Mouse (Mus musculus) cerebellum, adult 11-12 months (tissue): Measurements from ENCODE around the gene Creld2.
A peak's percentile ranks its signal among the peaks of the same experiment; 100 is the strongest.
"Not testable (repeated sequence)": the region's sequence is repeated elsewhere in the genome, so short reads cannot be mapped to it uniquely, and the experiment has no call there.

Source experiments
- DNase-seq: peaks from one replicate; pipeline ENCODE4 v3.0.0; 2022

Gene Creld2

DNA sequence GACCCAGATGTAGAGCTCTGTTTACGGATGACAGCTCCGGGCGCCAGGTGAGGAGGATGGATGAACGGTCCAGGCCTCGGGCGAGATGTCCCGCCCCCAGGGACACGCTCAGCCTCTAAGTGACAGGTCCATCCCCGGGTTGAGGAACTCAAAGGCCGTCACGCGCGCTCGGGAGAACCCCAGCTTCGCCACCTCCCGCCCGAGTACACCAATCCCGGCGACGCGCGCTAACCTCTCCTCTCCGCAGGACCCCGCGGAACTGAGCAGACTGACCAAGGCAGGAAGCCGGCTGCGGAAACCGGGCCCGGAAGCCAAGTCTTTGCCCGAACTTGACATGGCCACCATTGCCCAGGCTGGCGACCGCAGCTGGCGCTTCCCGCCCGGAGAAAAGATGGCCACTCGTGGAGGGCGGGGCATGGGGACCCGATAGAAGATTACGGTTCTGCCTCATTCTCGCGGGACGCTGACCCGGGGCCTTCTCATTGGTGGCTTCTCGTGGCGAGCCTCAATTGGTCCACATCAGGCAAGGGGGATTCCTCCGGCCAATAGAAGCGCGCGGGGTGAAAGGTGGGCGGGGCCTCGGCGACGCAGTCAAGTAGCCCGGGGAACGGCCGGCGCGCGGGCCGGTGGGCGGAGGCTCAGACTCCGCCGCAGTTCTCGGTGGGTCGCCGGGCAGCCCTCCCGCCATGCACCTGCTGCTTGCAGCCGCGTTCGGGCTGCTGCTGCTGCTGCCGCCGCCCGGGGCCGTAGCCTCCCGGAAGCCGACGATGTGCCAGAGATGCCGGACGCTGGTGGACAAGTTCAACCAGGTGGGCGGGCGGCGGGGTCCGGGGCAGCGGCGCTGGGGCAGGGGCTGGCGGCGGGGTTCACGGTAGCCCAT is at the start of gene Creld2, which contains the start of gene Alg12:
Gene Creld2 (plus strand): TSS at position 621 of the 880 bp plus-strand sequence.
Gene Alg12 (minus strand): TSS at position 293 of the 880 bp plus-strand sequence.
- DNase-seq, result peak; percentile 100

DNA sequence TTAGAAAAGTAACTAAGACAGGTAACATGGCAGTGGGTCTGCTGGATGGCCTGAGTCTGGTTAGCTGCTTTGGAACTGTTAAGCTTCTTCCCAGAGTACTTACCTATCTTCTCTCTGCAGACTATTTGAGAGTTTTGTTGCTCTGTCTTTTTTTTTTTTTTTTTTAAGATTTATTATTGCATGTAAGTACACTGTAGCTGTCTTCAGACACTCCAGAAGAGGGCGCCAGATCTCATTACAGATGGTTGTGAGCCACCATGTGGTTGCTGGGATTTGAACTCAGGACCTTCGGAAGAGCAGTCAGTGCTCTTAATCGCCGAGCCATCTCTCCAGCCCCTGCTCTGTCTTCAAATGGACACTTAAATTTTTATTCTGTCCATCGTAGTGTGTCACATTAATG is 44.8 kb upstream of the Creld2 start:
- not testable (repeated sequence) for DNase-seq

DNA sequence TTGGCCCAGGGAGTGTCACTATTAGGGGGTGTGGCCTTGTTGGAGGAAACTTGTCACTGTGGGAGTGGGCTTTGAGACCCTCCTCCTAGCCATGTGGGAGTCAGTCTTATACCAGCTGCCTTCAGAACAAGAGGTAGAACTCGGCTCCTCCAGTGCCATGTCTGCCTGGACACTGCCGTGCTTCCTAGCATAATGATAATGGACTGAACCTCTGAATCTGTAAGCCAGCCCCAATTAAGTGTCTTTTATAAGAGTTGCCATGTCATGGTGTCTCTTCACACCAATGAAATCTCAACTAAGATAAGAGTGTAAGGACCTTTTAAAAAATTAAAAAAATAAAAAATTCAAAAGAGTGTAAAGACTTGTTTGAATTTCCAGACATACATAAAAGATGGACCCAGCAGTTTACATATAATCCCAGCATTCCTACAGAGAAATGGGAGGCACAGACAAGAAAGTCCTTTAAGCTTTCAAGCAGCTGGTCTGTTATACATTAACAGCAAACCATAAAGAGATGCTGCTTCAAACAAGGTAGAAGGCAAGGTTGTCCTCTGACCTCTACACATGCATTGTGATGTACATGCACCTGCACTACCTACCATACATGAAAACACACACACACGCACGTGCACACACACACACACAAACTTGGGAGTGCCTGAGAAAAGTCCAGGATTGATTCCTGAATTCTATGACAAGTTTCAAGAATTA is 27.2 kb upstream of the Creld2 start:
- no peak for DNase-seq

DNA sequence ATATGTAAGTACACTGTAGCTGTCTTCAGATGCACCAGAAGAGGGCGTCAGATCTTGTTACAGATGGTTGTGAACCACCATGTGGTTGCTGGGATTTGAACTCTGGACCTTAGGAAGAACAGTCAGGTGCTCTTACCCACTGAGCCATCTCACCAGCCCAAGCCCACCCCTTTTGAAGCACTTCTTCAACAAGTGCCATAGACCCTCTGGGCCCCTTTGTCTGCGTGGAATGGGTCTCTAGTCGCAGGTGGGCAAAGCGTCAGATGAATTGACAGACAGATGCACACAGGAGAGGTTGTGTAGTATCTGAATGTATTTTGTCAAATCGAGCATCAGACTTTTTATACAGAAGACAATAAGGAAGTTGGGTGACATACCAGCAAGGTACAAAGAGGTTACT is 24.7 kb upstream of the Creld2 start:
- not testable (repeated sequence) for DNase-seq

DNA sequence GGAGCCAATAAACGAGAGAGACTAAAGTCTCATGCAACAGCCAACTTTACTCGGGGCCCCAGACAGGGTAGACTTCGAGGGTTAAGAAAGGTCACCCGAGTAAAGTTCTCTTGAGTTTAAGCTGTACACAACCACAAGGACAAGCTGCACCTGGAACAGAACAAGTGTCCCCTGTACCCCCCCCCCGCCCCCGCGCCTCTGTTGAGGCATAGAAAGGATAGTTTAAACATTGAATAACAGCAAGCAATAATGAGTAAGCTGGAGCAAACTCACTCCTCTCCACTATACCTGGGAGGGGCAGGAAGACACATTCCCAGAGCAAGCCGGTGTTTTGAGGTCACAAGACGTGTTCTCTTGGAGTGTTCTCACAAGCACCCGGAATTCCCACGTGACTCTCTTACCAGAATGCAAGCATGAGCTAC is 19.5 kb upstream of the Creld2 start:
- DNase-seq, result no peak

DNA sequence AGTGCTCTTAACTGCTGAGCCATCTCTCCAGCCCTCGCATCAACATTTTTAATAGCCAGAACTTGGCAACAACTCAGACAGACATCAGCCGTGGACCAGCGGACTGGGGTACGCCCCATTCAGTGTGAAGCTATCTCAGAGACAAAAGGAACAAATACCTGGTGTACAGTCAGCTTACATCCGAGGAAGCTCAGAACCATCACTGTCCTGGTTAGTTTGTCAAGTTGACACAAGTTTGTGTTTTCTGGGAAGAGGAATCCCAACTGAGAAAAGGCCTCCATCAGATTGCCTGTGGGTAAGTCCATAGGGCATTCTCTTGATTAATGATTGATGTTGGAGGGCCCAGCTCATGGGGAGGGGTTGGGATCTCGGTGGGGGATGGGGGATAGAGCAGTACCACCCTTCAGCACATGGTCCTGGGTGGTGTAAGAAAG is 18.5 kb upstream of the Creld2 start:
- no peak for DNase-seq

DNA sequence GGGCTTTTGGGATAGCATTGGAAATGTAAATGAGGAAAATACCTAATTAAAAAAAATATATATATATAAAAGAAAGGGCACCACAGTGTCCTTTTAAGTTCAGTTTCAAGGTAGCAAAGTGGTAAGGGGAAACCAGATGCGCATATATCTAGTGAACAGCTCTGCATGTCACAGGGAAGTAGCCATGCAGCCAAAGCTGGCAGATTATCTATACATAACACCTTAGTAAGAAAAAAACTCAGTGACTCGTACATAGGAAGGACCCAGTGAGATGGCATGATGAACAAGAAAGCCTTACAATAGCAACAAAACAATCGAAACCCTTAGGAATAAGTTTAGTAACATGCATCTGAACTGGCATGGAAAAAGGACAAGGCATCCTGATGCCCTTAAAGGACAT is 17.5 kb upstream of the Creld2 start:
- no peak for DNase-seq

DNA sequence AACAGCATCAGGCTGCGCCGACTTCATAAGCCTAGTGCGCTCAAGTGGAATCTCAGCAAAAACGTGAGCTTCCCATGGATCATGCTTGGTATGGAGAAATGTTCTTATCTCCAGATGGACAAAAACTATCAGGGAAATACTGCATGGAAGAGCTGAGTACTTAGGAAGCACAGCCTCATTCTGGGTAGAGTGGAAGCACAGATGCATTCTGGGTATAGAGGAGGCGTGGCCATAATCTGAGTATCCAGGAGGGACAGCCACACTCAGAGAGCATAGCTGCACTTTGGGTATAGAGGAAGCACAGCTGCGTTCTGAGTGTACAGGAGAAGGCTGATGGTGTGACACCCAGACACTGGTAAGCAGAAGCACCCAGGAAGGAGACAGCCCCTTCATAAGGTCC is 17.1 kb upstream of the Creld2 start:
- no peak for DNase-seq

DNA sequence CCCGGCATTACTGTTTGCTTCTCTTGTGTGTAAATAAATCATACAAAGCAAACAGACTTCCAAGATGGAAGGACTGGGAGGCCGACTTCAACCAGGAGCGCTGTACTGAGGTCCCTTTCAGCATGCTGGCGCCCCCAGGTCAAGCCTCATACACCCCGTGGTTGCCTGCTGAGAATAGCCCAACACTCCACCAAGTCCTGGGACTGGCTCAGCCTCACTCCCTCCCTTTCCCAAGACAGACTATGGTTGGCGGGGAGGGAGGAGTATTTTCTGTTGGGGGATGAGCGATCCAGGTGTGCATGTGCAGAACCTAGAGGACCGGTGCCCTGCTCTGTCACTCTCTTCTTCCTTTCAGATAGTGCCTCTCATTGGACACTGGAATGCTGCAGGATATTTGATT is 11.3 kb upstream of the Creld2 start:
- no peak for DNase-seq

DNA sequence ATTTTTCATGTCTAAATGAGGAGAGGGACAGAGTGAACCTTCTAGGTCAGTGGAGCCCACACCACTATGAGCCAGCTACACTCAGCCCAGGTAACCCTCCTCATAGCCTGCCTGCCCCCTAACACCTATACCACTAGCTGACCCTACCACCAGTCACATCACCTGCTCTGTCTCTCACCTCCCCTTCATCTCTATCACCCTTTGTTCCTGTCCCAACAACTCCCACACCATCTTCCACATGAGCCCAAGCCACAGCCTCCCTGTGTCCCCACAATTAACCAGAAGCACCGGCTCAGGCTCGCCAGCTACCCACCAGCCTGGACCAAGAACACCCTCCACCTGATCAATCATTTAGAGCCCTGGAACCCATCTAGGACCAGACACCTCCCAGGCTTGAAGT is 9.1 kb upstream of the Creld2 start:
- no peak for DNase-seq

DNA sequence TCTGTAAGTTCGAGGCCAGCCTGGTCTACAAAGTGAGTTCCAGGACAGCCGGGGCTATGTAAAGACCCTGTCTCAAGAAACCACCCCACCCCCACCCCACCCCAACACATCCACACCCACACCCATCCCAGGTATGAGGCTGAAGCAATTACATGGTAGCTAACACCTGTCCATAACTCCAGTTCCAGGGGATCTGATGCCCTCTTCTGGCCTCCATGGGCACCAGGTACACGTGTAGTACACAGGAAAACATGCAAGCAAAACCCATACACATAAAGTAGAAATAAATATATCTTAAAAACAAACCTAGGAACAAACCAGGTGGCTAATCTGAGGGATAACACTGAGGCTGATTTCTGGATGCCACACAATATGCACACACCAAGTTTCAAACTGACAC is 6.2 kb upstream of the Creld2 start:
- DNase-seq, result no peak

DNA sequence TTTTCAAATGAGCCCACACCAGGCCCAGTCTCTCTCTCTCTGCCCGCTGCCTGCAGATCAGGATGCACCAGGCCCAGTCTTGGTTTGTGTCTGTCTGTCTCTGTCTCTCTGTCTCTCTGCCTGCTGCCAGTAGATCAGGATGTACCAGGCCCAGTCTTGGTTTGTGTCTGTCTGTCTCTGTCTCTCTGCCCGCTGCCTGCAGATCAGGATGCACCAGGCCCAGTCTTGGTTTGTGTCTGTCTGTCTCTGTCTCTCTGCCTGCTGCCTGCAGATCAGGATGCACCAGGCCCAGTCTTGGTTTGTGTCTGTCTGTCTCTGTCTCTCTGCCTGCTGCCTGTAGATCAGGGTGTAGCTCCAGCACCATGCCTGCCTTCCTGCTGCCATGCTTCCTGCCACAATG is 5.6 kb upstream of the Creld2 start:
- DNase-seq, result not testable (repeated sequence)

DNA sequence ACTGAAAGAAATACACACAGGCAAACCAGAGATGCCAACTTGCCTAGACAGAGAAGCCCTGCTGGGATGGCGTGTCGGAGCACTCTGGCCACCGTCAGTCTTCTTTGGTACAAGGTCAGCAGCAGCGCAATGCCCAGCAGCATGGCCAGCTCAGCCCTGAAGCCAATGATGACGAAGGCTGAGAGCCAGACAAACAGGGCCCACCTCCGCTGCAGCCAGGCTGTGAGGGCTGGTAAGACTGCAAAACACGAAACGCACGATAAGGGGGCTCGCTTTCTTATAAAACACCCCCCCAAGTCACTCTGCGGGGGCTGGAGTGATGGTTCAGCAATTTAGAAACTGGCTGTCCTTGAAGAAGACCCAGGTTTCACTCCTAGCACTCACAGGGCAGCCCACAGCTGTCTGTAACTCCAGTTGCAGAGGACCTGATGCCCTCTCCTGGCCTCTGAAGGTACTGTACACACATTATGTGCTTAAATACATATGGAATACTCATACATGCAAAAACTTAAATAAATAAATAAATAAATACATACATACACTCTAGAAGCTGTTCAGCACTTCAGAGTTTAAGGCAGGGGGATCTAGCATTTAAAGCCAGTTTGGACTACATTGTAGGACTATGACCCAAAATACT is 4.9 kb upstream of the Creld2 start:
- DNase-seq, result no peak

DNA sequence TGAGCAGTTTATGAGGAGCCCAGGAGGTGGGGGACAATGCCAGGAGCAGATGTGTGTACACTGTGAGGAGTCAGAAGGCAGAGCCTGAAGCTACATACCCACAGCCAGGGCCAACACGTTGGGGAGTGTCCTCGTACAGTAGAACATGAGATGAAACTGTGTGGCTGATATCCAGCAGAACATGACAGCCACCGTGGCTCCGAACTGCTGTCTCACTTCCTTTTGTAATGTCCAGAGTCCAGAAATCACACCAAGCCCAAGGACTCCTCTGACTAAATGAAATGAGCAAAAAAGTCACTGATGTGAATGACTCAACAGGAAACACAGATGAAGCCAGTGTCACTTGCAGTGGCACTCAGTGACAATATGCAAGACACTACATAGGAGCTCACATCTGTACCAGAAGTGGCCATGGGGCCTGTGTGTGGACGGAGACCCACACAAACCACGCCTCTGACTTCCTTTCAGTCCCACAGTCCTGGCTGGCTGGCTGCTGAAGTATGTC is 4.2 kb upstream of the Creld2 start:
- DNase-seq, result no peak

DNA sequence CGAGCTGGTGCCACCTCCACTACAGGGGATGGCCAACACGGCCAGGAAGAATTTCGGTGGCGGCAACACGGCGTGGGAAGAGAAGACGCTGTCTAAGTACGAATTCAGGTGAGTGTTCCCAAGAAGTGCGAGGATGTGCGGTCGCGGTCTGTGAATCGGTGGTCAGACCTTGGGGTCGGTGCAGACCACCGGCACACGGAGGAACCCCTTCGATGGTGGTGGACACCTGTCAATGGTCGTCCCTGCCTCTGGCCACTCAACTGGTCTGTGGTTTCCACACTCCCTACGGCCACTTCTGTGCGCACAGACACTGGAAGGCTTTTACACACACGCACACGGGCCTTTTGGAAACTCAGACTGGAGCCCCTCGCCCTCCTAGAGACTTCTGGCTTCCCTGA is 459 bp downstream of the Creld2 start:
- DNase-seq, result no peak

DNA sequence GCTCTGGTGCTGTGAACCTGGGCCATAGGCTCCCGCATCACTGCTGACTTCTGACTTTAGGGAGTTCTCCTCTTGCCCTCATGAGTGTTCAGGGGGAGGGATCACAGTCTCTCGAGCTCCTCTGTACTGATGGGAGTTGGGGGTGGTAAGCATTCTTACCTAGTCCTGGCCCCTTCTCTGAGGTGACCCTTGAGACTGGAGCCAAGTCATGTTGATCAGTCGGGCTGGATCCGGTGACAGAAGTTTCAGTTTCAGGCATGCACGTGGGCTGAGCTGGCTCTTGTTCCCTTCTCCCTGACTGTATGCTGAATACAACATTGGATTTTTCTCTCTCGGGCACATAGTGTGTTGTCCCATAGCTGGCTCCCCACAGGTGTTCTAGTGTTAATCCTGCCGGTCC is 2.0 kb downstream of the Creld2 start:
- DNase-seq, result peak; percentile 31

DNA sequence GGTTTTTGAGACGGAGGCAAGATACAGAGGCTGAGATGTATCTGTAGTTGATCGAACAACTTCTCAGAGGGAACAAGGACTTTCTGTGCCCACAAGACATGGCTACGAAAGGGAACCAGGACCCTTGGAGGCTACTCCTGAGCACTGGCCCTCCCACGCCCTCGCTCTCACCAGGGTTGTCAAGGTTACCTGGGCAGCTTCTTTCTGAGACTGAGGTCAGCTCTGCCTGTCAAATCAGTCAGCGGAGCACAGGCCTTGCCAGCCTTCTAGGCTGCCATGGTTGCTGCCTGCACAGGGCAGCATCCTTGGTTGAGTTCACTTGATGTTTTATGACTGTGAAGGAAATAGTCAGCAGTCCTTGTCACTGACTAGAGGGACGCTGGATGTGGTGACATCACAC is 3.1 kb downstream of the Creld2 start:
- peak; percentile 29 for DNase-seq

DNA sequence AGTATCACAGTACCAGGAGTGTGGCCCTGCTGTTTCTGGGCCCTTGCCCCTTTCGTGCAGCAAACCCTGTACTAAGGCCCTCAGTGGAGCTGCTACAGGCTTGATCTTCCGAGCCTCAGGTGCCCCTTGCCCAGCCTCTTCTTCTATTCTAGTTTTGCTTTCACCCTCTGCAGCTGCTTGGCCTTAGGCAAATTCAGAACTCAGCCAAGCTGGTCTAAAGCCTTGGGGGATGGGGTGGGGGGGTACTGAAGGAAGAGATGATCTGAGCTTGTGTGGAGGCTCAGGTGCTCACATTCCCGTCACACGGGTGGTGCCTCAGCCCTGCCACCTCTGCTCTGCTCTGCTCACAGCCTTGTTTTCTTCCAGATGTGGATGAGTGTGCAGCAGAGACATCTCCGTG is 3.9 kb downstream of the Creld2 start:
- DNase-seq, result peak; percentile 14

DNA sequence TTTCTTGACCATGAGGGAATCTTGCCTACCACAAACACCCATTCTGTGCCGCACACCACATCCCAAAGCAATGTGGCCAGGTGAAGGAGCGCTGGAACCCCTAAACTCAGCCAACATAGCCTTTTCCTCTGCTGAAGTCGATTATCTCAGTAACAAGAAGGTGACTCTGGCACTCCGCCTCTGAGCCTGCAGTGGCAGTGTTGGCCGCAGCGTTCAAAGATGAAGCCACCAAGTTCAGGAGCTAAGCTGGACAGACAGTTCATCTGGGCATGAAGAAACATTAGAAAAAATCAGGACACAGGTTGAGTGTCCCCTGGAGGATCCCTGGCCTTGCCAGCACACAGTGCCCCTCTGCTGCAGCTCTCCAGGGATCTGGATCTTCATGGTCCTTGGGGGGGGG is 8.0 kb downstream of the Creld2 start:
- DNase-seq, result no peak

DNA sequence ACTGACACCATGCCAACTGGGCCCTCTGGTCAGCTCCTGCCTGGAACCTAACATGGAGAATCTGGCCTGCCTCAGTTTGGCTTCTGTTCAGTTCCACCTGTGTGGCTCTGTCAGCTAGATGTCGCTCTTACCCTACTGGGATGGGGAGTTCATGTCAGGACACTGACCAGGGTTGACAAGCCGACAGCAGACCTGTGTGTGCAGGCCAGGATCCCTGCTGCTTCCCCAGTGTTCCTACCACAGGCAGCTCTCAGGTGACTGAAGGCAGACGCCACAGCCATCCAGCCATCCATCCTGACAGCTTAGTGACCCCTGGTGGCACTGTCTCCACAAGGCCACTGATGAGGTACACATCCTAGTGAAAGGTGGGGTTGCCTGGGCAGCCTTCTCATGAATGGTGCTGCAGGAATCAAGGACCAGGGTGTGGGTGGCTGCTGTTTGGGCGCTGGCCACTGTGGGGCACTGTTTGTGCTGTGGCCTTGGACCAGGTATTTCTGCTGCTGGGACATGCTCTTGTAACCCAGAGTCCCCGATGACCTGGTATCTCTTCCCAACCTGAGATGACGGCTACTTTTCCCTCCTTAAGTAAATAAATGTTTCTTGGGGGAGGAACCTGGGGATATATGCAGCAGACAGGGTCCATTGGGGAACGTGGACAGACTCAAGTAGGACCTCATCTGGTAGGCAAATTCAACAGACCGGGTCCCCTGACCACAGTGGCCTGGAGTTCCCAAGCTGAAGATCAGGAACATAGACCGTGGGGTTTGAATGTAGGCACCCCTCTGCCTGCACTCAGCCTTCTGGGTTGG is 8.7 kb downstream of the Creld2 start:
- peak; percentile 95 for DNase-seq

DNA sequence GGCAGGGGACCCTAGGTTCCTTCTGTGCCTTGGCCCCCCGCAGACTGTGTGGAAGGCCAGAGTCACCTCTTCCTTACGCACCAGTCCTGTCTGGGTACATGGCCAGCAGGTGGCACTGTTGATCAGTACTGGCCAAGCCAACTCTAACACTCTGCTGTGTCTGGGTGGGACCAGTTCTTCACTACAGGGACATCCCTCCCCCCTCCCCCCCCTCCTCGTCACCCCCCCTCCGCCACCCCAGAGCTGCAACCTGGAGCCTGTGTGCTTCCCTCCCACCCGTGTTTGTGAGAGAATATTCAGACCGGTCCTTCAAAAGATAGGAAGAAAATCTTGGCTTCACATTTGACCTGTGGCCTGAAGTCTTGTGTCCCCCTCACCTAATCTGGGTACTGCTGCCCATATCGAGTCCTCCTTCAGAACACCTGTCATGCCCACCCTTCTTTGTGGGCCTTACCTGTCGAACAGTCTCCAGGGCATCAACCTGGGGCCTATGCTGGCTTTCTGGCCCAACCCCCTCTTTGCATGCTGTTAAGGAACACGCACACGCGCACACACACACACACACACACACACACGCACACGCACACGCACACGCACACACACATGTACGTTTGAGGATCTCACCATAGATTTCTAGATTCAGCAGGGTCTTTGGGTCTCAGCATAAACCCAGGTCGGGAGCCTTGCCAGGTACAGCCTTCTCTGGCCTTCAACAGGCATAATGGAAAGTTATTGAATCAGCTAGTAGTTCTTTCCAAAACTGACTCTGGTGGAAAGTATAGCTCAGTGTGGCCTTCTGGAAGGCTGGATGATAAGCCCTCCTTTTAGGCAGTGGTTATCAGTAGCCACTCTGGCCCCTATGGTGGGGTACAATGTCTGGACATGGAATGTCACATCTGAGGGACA is 9.6 kb downstream of the Creld2 start:
- DNase-seq, result peak; percentile 89
